Mouse (Mus musculus) adrenal gland, adult 8-10 months (tissue): ENCODE measurements around the gene Olfr862. TPM values are rescaled to one million over a fixed set of nuclear protein-coding genes. Genes with fewer than 3 reads are reported as not detected.

Experiments used
- DNase-seq: peaks from one replicate; pipeline ENCODE4 v3.0.0; 2022
- total RNA-seq, 4 experiments: library from RNA; stranded (reverse); gene quantifications; 2 replicates each; pipeline ENCODE4 v1.2.4; 2022

The Olfr862 gene
- not detected for total RNA-seq

GRCm38 (mm10) chr9:19887904-19888303 is at the start of gene Olfr862:
Gene Olfr862 (minus strand): TSS chr9:19888004.
- no peak for DNase-seq

GRCm38 (mm10) chr9:19916565-19916964 is 28.8 kb upstream of the Olfr862 start, which contains the start of gene Olfr77:
Gene Olfr77 (plus strand): TSS chr9:19916865.
- DNase-seq: no peak

GRCm38 (mm10) chr9:19911170-19911569 is 23.4 kb upstream of the Olfr862 start:
- no peak for DNase-seq

- no peak for DNase-seq
Observed at GRCm38 (mm10) chr9:19849647-19850046, 38.2 kb downstream of the Olfr862 start, which contains the start of gene Olfr860. Gene Olfr860 (minus strand): TSS chr9:19849747.

Other genes starting within 250 kb of the Olfr862 start
- gene Olfr857, start 178.6 kb downstream of the Olfr862 start, total RNA-seq: under 1 TPM in 1 of 4 experiments, not detected in 3; 0.17 TPM
- gene Olfr58, start 107.7 kb downstream of the Olfr862 start, total RNA-seq: not detected
- gene Olfr859, start 83.1 kb downstream of the Olfr862 start, total RNA-seq: not detected
- not detected for gene Olfr860, start 38.3 kb downstream of the Olfr862 start, total RNA-seq
- gene Olfr77, start 28.9 kb upstream of the Olfr862 start, total RNA-seq: not detected
- not detected for gene Olfr866, start 140.0 kb upstream of the Olfr862 start, total RNA-seq
- gene Olfr867, start 169.6 kb upstream of the Olfr862 start, total RNA-seq: not detected
- not detected for gene Olfr868, start 210.6 kb upstream of the Olfr862 start, total RNA-seq
- not detected for gene Olfr869, start 241.0 kb upstream of the Olfr862 start, total RNA-seq